Mouse (Mus musculus) forebrain, embryonic 14.5 days (tissue): ENCODE results near the gene Tpcn1. TPM values are rescaled to one million over a fixed set of nuclear protein-coding genes. Genes with fewer than 3 reads are reported as not detected.

Experiments
- ATAC-seq: fragments of 200-750 bp; cut with Nextera tagmentation; 2 replicates; pipeline ENCODE4 v1.8.0; 2017; ENCODE audit warnings: mild to moderate bottlenecking, moderate library complexity
- DNase-seq: peaks from one replicate; pipeline ENCODE4 v3.0.0-alpha.2; 2015; ENCODE audit warnings: low spot score
- H3K27ac ChIP-seq: fragments of 300-500 bp; sonication (generic); 2 replicates; pipeline ENCODE4 v1.5.1; 2014; ENCODE audit warnings: low read depth, mild to moderate bottlenecking, control low read depth, low read length, moderate library complexity
- H3K27me3 ChIP-seq: fragments of 300-500 bp; sonication (generic); replicated peaks from 2 replicates; pipeline ENCODE4 v1.6.1; 2014; ENCODE audit warnings: low read length, control low read depth, mixed read lengths; ENCODE audit not compliant: control insufficient read depth, insufficient read depth
- H3K36me3 ChIP-seq: fragments of 300-500 bp; sonication (generic); 2 replicates; pipeline ENCODE4 v1.6.1; 2014; ENCODE audit warnings: low read length, control low read depth; ENCODE audit not compliant: control insufficient read depth, insufficient read depth
- H3K4me1 ChIP-seq: fragments of 300-500 bp; sonication (generic); 2 replicates; pipeline ENCODE4 v1.6.1; 2014; ENCODE audit warnings: antibody characterized with exemption, low read length, control low read depth; ENCODE audit not compliant: control insufficient read depth, insufficient read depth
- H3K4me2 ChIP-seq: fragments of 300-500 bp; sonication (generic); 2 replicates; pipeline ENCODE4 v1.6.1; 2014; ENCODE audit warnings: mild to moderate bottlenecking, control low read depth, low read length
- H3K4me3 ChIP-seq: fragments of 300-500 bp; sonication (generic); 2 replicates; pipeline ENCODE4 v1.5.1; 2014; ENCODE audit warnings: low read depth, low read length, control low read depth
- H3K9ac ChIP-seq: fragments of 300-500 bp; sonication (generic); 2 replicates; pipeline ENCODE4 v1.6.1; 2014; ENCODE audit warnings: mild to moderate bottlenecking, low read length, control low read depth, moderate library complexity
- H3K9me3 ChIP-seq: fragments of 300-500 bp; sonication (generic); replicated peaks from 2 replicates; pipeline ENCODE4 v1.6.1; 2016; ENCODE audit warnings: low read length, control low read depth, mixed read lengths; ENCODE audit not compliant: control insufficient read depth
- WGBS: fragments of 180-500 bp; shearing (Covaris S2); extraction: QIAGEN DNeasy Blood & Tissue Kit; methylation state at CpG from one replicate; pipeline ENCODE4 v1.1.7; 2014; 5-methylcytosine and 5-hydroxymethylcytosine counted together
- polyA plus RNA-seq: library from polyadenylated mRNA; unstranded; fragments of >200 nt; fragmentation: Nextera tagmentation; extraction: Ambion mirVana; gene quantifications from 2 replicates; pipeline ENCODE4 v1.2.1, GENCODE M21; 2014

The Tpcn1 gene
- polyA plus RNA-seq, 1 experiment from 2014 or later, result 10.5 TPM

DNA sequence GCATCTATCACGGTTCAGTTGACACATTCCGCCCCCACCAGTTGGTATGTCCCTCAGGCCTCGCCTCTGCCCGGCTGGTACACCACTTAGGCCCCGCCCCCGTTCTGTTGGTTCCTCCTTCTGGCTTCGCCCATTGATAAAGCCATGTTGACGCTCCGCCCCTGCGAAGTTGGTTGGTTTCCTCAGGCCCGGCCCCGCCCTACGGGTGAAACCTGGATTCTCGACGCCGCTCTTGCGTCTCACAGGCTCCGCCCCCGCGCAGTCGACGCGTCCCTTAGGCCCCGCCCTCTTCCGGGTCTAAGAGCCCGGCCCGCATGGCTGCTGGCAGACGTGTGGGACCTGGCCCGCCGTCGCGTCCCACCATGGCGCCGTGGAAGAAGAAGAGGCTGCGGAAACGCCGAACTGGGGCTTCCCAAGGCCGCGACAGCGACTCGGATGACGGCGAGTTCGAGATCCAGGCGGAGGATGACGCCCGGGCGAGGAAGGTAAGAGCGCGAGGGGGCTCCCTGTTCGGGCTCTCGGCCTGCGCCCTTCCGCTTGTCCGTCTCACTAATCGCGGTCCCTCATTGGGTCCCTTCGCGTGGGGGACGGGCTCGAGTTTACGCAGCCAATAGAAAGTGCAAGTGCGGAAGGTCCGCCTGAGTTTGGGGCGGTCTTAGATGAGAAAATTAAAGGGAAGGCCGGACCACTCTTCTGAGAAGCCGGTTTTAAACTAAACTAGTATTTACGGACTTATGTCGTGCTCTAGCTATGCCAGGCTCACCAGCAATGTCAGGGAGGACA is 24.5 kb upstream of the Tpcn1 start:
- Histone ChIP-seq H3K9me3 (0 out of 2 replicates have a peak, but pooled peaks cover 3% of the 10 kb centered on the region), H3K9ac (peak overlapping the region; percentile 70), H3K36me3 (peaks cover 11% of the 10 kb centered on the region), H3K4me1 (peaks cover 14% of the 10 kb centered on the region), H3K27ac (peak overlapping the region; percentile 77; the same call in 1 of the 2 replicates), H3K27me3 (no peaks in the 10 kb centered on the region), H3K4me2 (peak overlapping the region; percentile 88), H3K4me3 (peak overlapping the region; percentile 57)
- DNase-seq, result peak; percentile 100
- WGBS, result under 1% methylated on average over 69 of the region's 69 CpGs
- ATAC-seq, result peak; percentile 95

GRCm38 (mm10) chr5:120612442-120612821 is 24.0 kb upstream of the Tpcn1 start, which contains the start of the genes Rita1 and Ddx54:
Gene Rita1 (minus strand): TSS chr5:120612589.
Gene Ddx54 (plus strand): TSS chr5:120612739.
- H3K9me3 ChIP-seq, result 0 out of 2 replicates have a peak, but pooled peaks cover 3% of the 10 kb centered on the region
- under 1% methylated on average over 22 of the region's 22 CpGs for WGBS
- H3K36me3 ChIP-seq, result peaks cover 7% of the 10 kb centered on the region
- peak within 1 kb of the TSS; percentile 88 for H3K4me2 ChIP-seq
- peak within 1 kb of the TSS; percentile 70 for H3K9ac ChIP-seq
- H3K27ac ChIP-seq, result peak within 1 kb of the TSS; percentile 77; the same call in 1 of the 2 replicates
- H3K27me3 ChIP-seq, result no peaks in the 10 kb centered on the region
- peak within 1 kb of the TSS; percentile 57 for H3K4me3 ChIP-seq
- peak; percentile 98 for DNase-seq
- ATAC-seq, result peak; percentile 86
- peaks cover 14% of the 10 kb centered on the region for H3K4me1 ChIP-seq

DNA sequence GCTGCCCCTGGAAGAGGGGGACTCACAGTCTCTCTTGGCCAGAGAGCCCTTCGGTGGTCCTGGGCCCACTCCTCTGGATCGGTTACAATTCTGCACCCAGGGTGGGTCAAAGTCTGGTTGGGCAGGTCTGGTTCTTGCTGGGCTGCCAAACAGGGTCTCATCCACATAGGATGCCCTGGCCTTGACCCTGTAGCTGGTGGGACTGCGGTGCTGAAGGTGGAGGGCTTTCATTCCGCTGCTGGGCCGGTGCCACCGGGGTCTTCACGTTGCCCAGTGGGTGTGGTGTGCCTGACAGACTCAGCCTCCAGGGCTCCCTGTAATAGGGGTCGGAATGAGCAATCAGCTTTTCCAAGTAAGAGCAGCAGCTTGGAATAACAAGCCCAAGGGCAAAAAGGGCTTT is 22.9 kb upstream of the Tpcn1 start:
- H3K9me3 ChIP-seq, result 0 out of 2 replicates have a peak, but pooled peaks cover 3% of the 10 kb centered on the region
- H3K9ac ChIP-seq, result peak overlapping the region; percentile 64
- 54% methylated on average over 8 of the region's 8 CpGs for WGBS
- H3K36me3 ChIP-seq, result no peaks in the 10 kb centered on the region
- peak overlapping the region; percentile 57 for H3K4me3 ChIP-seq
- peak overlapping the region; percentile 81 for H3K4me2 ChIP-seq
- peaks cover 14% of the 10 kb centered on the region for H3K4me1 ChIP-seq
- no peak overlapping the region for H3K27ac ChIP-seq
- DNase-seq, result no peak
- H3K27me3 ChIP-seq, result no peaks in the 10 kb centered on the region
- no peak for ATAC-seq

DNA sequence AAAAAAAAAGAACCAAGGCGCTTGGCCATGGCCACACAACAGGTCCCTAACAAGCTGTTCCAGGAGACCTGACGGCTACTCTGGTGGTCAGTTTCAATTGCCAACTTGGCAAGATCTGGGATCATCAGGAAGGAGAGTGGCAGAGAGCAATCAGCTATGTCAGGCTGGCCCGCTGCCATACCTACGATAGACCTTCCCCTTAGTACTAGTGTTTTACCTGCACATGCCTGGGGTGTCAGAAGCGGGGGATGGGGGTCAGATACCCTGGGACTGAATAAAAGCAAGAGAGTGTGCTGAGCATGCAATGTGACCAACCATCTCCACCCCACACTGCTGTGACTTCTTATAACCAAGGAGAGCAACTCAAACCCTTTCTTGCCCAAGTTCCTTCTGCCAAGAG is 22.4 kb upstream of the Tpcn1 start:
- 93% methylated on average over 5 of the region's 5 CpGs for WGBS
- ATAC-seq (no peak), DNase-seq (no peak)
- peaks cover 14% of the 10 kb centered on the region for H3K4me1 ChIP-seq
- H3K36me3 ChIP-seq, result no peaks in the 10 kb centered on the region
- 0 out of 2 replicates have a peak, but pooled peaks cover 2% of the 10 kb centered on the region for H3K9me3 ChIP-seq
- H3K4me2 ChIP-seq, result peak overlapping the region; percentile 81
- H3K9ac ChIP-seq, result no peak overlapping the region
- no peaks in the 10 kb centered on the region for H3K27me3 ChIP-seq
- H3K27ac ChIP-seq, result no peak overlapping the region
- no peak overlapping the region; the same call in 1 of the 2 replicates for H3K4me3 ChIP-seq

DNA sequence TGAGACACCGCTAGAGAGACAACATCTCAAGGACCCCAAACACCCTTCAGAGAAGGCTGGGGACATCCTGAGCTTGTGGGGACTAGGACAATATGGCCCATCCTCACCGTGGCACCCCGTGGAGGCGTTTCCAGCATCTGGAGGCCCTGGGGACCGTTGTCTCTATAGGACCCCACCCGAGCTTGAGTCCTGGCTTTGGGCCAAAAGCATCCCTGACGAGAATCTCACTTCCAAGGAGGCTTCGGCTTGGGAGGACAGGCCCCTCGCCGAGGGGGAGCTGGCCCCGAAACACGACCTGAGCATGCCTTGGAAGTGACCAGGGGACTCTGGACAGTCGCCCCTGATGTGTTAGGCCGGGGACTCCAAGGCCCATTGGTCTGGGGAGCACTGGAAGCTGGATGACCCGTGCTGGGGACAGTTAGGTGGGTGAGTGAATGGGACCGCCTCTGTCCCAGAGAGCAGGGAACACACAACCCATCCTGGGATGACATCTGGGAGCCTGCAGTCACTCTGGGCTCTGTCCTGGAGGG is 20.8 kb upstream of the Tpcn1 start:
- Histone ChIP-seq H3K4me1 (peaks cover 17% of the 10 kb centered on the region), H3K9ac (no peak overlapping the region), H3K27ac (no peak overlapping the region), H3K4me2 (no peak overlapping the region), H3K4me3 (no peak overlapping the region), H3K36me3 (no peaks in the 10 kb centered on the region), H3K9me3 (no peaks in the 10 kb centered on the region), H3K27me3 (no peaks in the 10 kb centered on the region)
- ATAC-seq (no peak), DNase-seq (no peak)
- 84% methylated on average over 16 of the region's 16 CpGs for whole genome bisulfite sequencing

DNA sequence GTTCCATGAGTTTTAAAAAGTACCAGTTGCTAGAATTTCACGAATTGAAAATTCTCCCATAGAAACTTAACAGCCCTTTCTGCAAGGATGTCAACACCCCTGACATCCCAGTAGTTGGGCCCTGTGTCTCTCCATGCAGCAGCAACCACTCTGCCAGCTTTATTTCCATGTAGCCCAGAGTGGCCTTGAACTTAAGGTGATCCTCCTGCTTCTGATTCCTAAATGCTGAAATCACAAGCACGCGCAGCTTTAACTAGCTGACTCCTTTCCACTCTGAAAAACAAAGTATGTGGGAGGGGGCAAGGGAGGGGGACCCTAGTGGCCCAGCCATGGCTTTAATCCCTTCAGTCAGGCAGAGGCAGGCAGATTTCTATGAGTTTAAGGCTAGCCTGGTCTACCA is 18.9 kb upstream of the Tpcn1 start:
- Histone ChIP-seq H3K9me3 (no peaks in the 10 kb centered on the region), H3K4me1 (peaks cover 11% of the 10 kb centered on the region), H3K4me3 (no peak overlapping the region), H3K36me3 (no peaks in the 10 kb centered on the region), H3K9ac (no peak overlapping the region), H3K27ac (no peak overlapping the region), H3K4me2 (no peak overlapping the region), H3K27me3 (no peaks in the 10 kb centered on the region)
- no peak for DNase-seq
- ATAC-seq, result no peak
- WGBS, result 75% methylated on average over 3 of the region's 3 CpGs

GRCm38 (mm10) chr5:120606590-120607200 is 18.2 kb upstream of the Tpcn1 start:
- peaks cover 8% of the 10 kb centered on the region for H3K4me1 ChIP-seq
- WGBS, result 68% methylated on average over 25 of the region's 25 CpGs
- H3K27ac ChIP-seq, result no peak overlapping the region
- no peaks in the 10 kb centered on the region for H3K36me3 ChIP-seq
- H3K4me2 ChIP-seq, result no peak overlapping the region
- no peaks in the 10 kb centered on the region for H3K27me3 ChIP-seq
- H3K4me3 ChIP-seq, result no peak overlapping the region
- H3K9ac ChIP-seq, result no peak overlapping the region
- DNase-seq (no peak), ATAC-seq (no peak)
- H3K9me3 ChIP-seq, result no peaks in the 10 kb centered on the region

- peak; percentile 79 for ATAC-seq
- H3K9ac ChIP-seq, result peak overlapping the region; percentile 59; the same call in 1 of the 2 replicates
- no peaks in the 10 kb centered on the region for H3K36me3 ChIP-seq
- no peak overlapping the region for H3K27ac ChIP-seq
- no peaks in the 10 kb centered on the region for H3K9me3 ChIP-seq
- H3K4me1 ChIP-seq, result peaks cover 2% of the 10 kb centered on the region; the same call in 1 of the 2 replicates
- 1% methylated on average over 8 of the region's 8 CpGs for WGBS
- H3K4me2 ChIP-seq, result peak overlapping the region; percentile 67
- peak; percentile 97 for DNase-seq
- H3K27me3 ChIP-seq, result no peaks in the 10 kb centered on the region
- H3K4me3 ChIP-seq, result peak overlapping the region; percentile 29
Observed at GRCm38 (mm10) chr5:120605688-120606087, 17.2 kb upstream of the Tpcn1 start.
